ENCODE assay signal across 9 mouse cellular contexts in the genomic region with DNA sequence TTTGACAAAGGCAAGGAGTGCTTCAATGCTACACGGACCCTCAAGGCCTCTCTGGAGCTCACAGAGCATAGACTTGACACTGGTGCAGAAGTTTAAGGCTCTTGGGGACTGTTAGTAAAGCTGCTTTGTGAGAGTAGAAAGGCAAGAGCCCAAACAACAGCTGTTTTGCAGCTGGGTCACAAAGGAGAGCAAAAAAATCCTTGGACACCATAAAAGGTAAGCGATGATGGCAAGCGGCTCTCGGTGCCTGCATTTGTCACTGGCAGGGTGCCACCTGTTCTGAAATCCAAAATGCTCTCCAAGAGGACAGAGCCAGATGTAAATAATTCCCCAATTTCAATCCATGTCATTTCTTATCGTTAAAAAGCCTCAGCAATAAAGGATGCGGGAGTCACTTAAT.
DNase-seq lines count a peak whose midpoint lies in the region; ATAC-seq and TF ChIP-seq lines count a peak whose summit lies in the region.
"Had no signal": no experiment of that assay in that cellular context is flagged by ENCODE, and none has a peak within 500 bp of the region (broad histone marks: within the 10 kb centered on the region; RNA-seq: fewer than 3 reads in every experiment).

No protein-coding gene starts in this region.

- no peak overlapping the region for H3K4me2 ChIP-seq in limb, embryonic 12.5 days
- H3K4me2 ChIP-seq in forebrain, embryonic 16.5 days (ENCODE audit: low read length) = no peak overlapping the region
- no peak overlapping the region for H3K4me2 ChIP-seq in midbrain, embryonic 13.5 days (replicated peaks)
- H3K4me2 ChIP-seq: liver, embryonic 15.5 days had no signal

- H3K4me3 ChIP-seq in limb, embryonic 12.5 days (replicated peaks) = no peak overlapping the region
- H3K4me3 ChIP-seq in testis, adult 2 months (ENCODE audit: control insufficient read depth, low read depth, low read length) = no peak overlapping the region
- H3K4me3 ChIP-seq in forebrain, embryonic 16.5 days (replicated peaks; ENCODE audit: low read length) = no peak overlapping the region
- no peak overlapping the region for H3K4me3 ChIP-seq in midbrain, embryonic 13.5 days (replicated peaks)
- H3K4me3 ChIP-seq: liver, embryonic 15.5 days had no signal

- H3K27me3 ChIP-seq in limb, embryonic 12.5 days = no peaks in the 10 kb centered on the region
- no peaks in the 10 kb centered on the region for H3K27me3 ChIP-seq in testis, adult 2 months (ENCODE audit: control insufficient read depth, insufficient read depth, low read length)
- no peaks in the 10 kb centered on the region for H3K27me3 ChIP-seq in forebrain, embryonic 16.5 days (replicated peaks; ENCODE audit: control insufficient read depth, insufficient read depth, low read length)
- H3K27me3 ChIP-seq in midbrain, embryonic 13.5 days = no peaks in the 10 kb centered on the region
- H3K27me3 ChIP-seq: liver, embryonic 15.5 days had no signal

- ATAC-seq in limb, embryonic 12.5 days (ENCODE audit: insufficient number of reproducible peaks, insufficient read depth, low FRiP score, low TSS enrichment, low read depth) = no peak
- ATAC-seq in forebrain, embryonic 16.5 days = no peak
- no peak for ATAC-seq in midbrain, embryonic 13.5 days

- no peak for TF ChIP-seq CTCF in testis, adult 2 months (IDR thresholded peaks at IDR 0.05; ENCODE audit: control insufficient read depth, insufficient read depth, insufficient replicate concordance, low read depth, low read length)

- WGBS in limb, embryonic 12.5 days = 19% methylated on average over 6 of the region's 6 CpGs
- whole genome bisulfite sequencing in forebrain, embryonic 16.5 days = 43% methylated on average over 6 of the region's 6 CpGs
- 77% methylated on average over 6 of the region's 6 CpGs for WGBS in midbrain, embryonic 13.5 days

- H3K27ac ChIP-seq in limb, embryonic 12.5 days = peak overlapping the region; percentile 67
- peak overlapping the region; percentile 53; the same call in 1 of the 2 replicates for H3K27ac ChIP-seq in testis, adult 2 months (ENCODE audit: control insufficient read depth, insufficient read depth, low read depth, low read length)
- no peak overlapping the region for H3K27ac ChIP-seq in forebrain, embryonic 16.5 days (ENCODE audit: low read length)
- H3K27ac ChIP-seq in midbrain, embryonic 13.5 days = no peak overlapping the region
- H3K27ac ChIP-seq: liver, embryonic 15.5 days had no signal

- DNase-seq in left cerebral cortex, postnatal 4 days = peak; percentile 29
- DNase-seq in left cerebral cortex, adult 9 months (ENCODE audit: low spot score in 2 of 2) = no peak
- DNase-seq in gastrocnemius, adult 18-20 months (ENCODE audit: low spot score) = peak; percentile 30
- DNase-seq in spleen, postnatal 10 days (ENCODE audit: low spot score in 2 of 2) = no peak

- no peaks in the 10 kb centered on the region for H3K9me3 ChIP-seq in limb, embryonic 12.5 days
- no peaks in the 10 kb centered on the region for H3K9me3 ChIP-seq in forebrain, embryonic 16.5 days (ENCODE audit: control insufficient read depth, low read length)
- no peaks in the 10 kb centered on the region for H3K9me3 ChIP-seq in midbrain, embryonic 13.5 days
- H3K9me3 ChIP-seq: liver, embryonic 15.5 days had no signal

- peaks cover 12% of the 10 kb centered on the region for H3K4me1 ChIP-seq in limb, embryonic 12.5 days (replicated peaks)
- H3K4me1 ChIP-seq in testis, adult 2 months (ENCODE audit: control insufficient read depth, insufficient read depth, low read length) = no peaks in the 10 kb centered on the region
- no peaks in the 10 kb centered on the region for H3K4me1 ChIP-seq in forebrain, embryonic 16.5 days (replicated peaks; ENCODE audit: control insufficient read depth, insufficient read depth, low read length)
- H3K4me1 ChIP-seq in midbrain, embryonic 13.5 days (replicated peaks) = no peaks in the 10 kb centered on the region
- H3K4me1 ChIP-seq: liver, embryonic 15.5 days had no signal

- no peak overlapping the region for H3K9ac ChIP-seq in limb, embryonic 12.5 days (replicated peaks)
- H3K9ac ChIP-seq in forebrain, embryonic 16.5 days (replicated peaks; ENCODE audit: low read depth, low read length) = no peak overlapping the region
- H3K9ac ChIP-seq in midbrain, embryonic 13.5 days (replicated peaks) = no peak overlapping the region
- H3K9ac ChIP-seq: liver, embryonic 15.5 days had no signal

- intact Hi-C loops in left cerebral cortex, postnatal 4 days (cut with DNase I) = no loop called here

- no peak for TF ChIP-seq POLR2A in testis, adult 2 months (IDR thresholded peaks at IDR 0.05; ENCODE audit: control insufficient read depth, low read depth, low read length)

- no peaks in the 10 kb centered on the region for H3K36me3 ChIP-seq in limb, embryonic 12.5 days
- no peaks in the 10 kb centered on the region for H3K36me3 ChIP-seq in testis, adult 2 months (ENCODE audit: control insufficient read depth, insufficient read depth, low read length)
- H3K36me3 ChIP-seq in forebrain, embryonic 16.5 days (ENCODE audit: control insufficient read depth, insufficient read depth) = no peaks in the 10 kb centered on the region
- H3K36me3 ChIP-seq in midbrain, embryonic 13.5 days = no peaks in the 10 kb centered on the region
- H3K36me3 ChIP-seq: liver, embryonic 15.5 days had no signal

Comparison
In these comparisons a context has a peak if more than half of its experiments do, and no peak if none do; other contexts are left out.
1. DNase-seq: peak in left cerebral cortex, postnatal 4 days (single experiment) and gastrocnemius, adult 18-20 months (single experiment); none in left cerebral cortex, adult 9 months (0 of 2) and spleen, postnatal 10 days (0 of 2).
2. H3K27ac ChIP-seq: peak in limb, embryonic 12.5 days (single experiment) and testis, adult 2 months (single experiment); none in forebrain, embryonic 16.5 days (single experiment) and midbrain, embryonic 13.5 days (single experiment).